Mouse (Mus musculus): ENCODE results near the gene Mat2a. TPM values are rescaled to one million over a fixed set of nuclear protein-coding genes. Genes with fewer than 3 reads are reported as not detected.

Mat2a gene
- polyA plus RNA-seq, 1 experiment from 2014 or later: 265 TPM

DNA sequence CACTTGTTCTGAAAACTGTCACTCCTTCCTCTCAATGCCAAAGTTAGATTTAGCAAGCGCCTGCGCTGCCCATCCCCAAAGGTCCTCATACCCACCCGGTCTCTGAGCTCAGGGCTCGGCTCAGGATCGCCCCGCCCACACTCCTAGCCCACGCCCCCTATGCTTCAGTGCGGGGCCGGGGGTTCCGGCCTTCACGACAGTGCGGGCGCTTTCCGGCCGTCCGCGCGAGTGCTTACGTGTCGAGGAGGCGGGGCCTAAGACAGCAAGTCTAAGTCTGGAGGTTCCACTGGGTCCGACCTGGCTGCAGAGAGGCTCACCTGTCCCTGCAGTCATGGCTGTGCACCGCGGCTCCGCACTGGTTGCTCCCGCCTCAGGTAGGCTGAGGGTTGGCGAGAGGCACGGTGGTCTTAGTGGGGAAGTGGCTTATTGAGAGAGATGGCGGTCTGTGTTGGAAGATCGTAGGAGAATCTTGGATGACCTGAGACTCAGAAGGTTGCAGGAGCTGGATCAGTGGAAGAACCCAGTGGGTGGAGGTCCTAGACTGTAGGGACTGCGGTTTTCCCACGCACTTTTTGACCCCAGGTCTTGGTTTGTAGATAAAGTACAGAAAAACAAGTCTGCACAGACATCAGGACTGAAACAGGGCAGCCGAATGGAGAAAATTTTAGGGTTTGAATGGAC is 25.1 kb downstream of the Mat2a start, which contains the start of gene Ggcx:
TSS of gene Ggcx (plus strand) at position 233 of the 681 bp plus-strand sequence.
- H3K9ac ChIP-seq (ENCODE audit: low read length): peak within 1 kb of the TSS; percentile 91
- peak within 1 kb of the TSS; percentile 82 to 91 for H3K4me3 ChIP-seq (ENCODE audit: control insufficient read depth in 1 of 2, insufficient read depth in 1 of 2, low read depth in 1 of 2, low read length in 2 of 2)
- H3K9me3 ChIP-seq (ENCODE audit: control insufficient read depth, low read length): no peaks in the 10 kb centered on the region
- H3K27ac ChIP-seq (replicated peaks in 1 of 2; ENCODE audit: control insufficient read depth in 1 of 2, insufficient read depth in 1 of 2, low read depth in 2 of 2, low read length in 2 of 2): peak within 1 kb of the TSS; percentile 74
- H3K36me3 ChIP-seq (ENCODE audit: control insufficient read depth, insufficient read depth, low read length): peaks cover 23% of the 10 kb centered on the region
- peak within 1 kb of the TSS; percentile 83 for H3K4me2 ChIP-seq (ENCODE audit: low read length)
- WGBS: 2% methylated on average over 33 of the region's 33 CpGs
- peak; percentile 91 for ATAC-seq (ENCODE audit: insufficient number of reproducible peaks, insufficient read depth, low FRiP score, low read depth)
- H3K4me1 ChIP-seq (ENCODE audit: control insufficient read depth in 2 of 2, insufficient read depth in 2 of 2, low read length in 2 of 2): peaks cover 3 to 15% of the 10 kb centered on the region in 2 experiments; a peak in 3 of 4 replicates
- no peaks in the 10 kb centered on the region for H3K27me3 ChIP-seq (ENCODE audit: control insufficient read depth, insufficient read depth, low read length)

GRCm38 (mm10) chr6:72410518-72410917 is 28.8 kb downstream of the Mat2a start:
- no peak overlapping the region for H3K9ac ChIP-seq (ENCODE audit: low read length)
- H3K4me2 ChIP-seq (ENCODE audit: low read length): no peak overlapping the region
- H3K27ac ChIP-seq (replicated peaks in 1 of 2; ENCODE audit: control insufficient read depth in 1 of 2, insufficient read depth in 1 of 2, low read depth in 2 of 2, low read length in 2 of 2): no peak overlapping the region
- no peaks in the 10 kb centered on the region for H3K9me3 ChIP-seq (ENCODE audit: control insufficient read depth, low read length)
- peaks cover 0 to 11% of the 10 kb centered on the region in 2 experiments; a peak in 2 of 4 replicates for H3K4me1 ChIP-seq (ENCODE audit: control insufficient read depth in 2 of 2, insufficient read depth in 2 of 2, low read length in 2 of 2)
- no peak overlapping the region for H3K4me3 ChIP-seq (ENCODE audit: control insufficient read depth in 1 of 2, insufficient read depth in 1 of 2, low read depth in 1 of 2, low read length in 2 of 2)
- 79% methylated on average over 7 of the region's 7 CpGs for WGBS
- no peaks in the 10 kb centered on the region for H3K27me3 ChIP-seq (ENCODE audit: control insufficient read depth, insufficient read depth, low read length)
- no peak for ATAC-seq (ENCODE audit: insufficient number of reproducible peaks, insufficient read depth, low FRiP score, low read depth)
- no peaks in the 10 kb centered on the region for H3K36me3 ChIP-seq (ENCODE audit: control insufficient read depth, insufficient read depth, low read length)

GRCm38 (mm10) chr6:72410003-72410402 is 29.4 kb downstream of the Mat2a start:
- 14% methylated on average over 1 of the region's 1 CpGs for WGBS
- ATAC-seq (ENCODE audit: insufficient number of reproducible peaks, insufficient read depth, low FRiP score, low read depth): no peak
- no peak overlapping the region for H3K4me3 ChIP-seq (ENCODE audit: control insufficient read depth in 1 of 2, insufficient read depth in 1 of 2, low read depth in 1 of 2, low read length in 2 of 2)
- no peak overlapping the region for H3K4me2 ChIP-seq (ENCODE audit: low read length)
- H3K27me3 ChIP-seq (ENCODE audit: control insufficient read depth, insufficient read depth, low read length): no peaks in the 10 kb centered on the region
- H3K4me1 ChIP-seq (ENCODE audit: control insufficient read depth in 2 of 2, insufficient read depth in 2 of 2, low read length in 2 of 2): peaks cover 0 to 6% of the 10 kb centered on the region in 2 experiments; a peak in 2 of 4 replicates
- no peak overlapping the region for H3K9ac ChIP-seq (ENCODE audit: low read length)
- H3K9me3 ChIP-seq (ENCODE audit: control insufficient read depth, low read length): no peaks in the 10 kb centered on the region
- no peak overlapping the region for H3K27ac ChIP-seq (replicated peaks in 1 of 2; ENCODE audit: control insufficient read depth in 1 of 2, insufficient read depth in 1 of 2, low read depth in 2 of 2, low read length in 2 of 2)
- H3K36me3 ChIP-seq (ENCODE audit: control insufficient read depth, insufficient read depth, low read length): no peaks in the 10 kb centered on the region

DNA sequence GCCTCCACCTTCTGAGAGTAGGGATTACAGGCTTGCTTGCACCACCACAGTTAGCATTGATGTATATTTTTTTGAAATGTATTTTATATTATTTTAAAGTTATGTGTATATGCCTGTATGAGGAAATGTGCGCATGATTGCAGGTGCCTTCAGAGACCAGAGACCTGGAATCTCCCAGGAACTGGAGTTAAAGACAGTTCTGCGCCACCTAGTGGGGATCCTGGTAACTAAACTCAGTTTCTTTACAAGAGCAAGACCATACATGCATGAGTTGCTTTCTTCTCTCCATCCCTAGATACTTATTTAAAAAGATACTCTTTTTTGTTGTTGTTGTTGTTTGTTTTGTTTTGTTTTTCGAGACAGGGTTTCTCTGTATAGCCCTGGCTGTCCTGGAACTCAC is 29.8 kb downstream of the Mat2a start:
- Histone ChIP-seq H3K9ac (ENCODE audit: low read length) (no peak overlapping the region), H3K4me1 (ENCODE audit: control insufficient read depth in 2 of 2, insufficient read depth in 2 of 2, low read length in 2 of 2) (peaks cover 0 to 3% of the 10 kb centered on the region in 2 experiments; a peak in 1 of 4 replicates), H3K4me3 (ENCODE audit: control insufficient read depth in 1 of 2, insufficient read depth in 1 of 2, low read depth in 1 of 2, low read length in 2 of 2) (no peak overlapping the region), H3K36me3 (ENCODE audit: control insufficient read depth, insufficient read depth, low read length) (no peaks in the 10 kb centered on the region), H3K9me3 (ENCODE audit: control insufficient read depth, low read length) (no peaks in the 10 kb centered on the region), H3K27ac (replicated peaks in 1 of 2; ENCODE audit: control insufficient read depth in 1 of 2, insufficient read depth in 1 of 2, low read depth in 2 of 2, low read length in 2 of 2) (no peak overlapping the region), H3K4me2 (ENCODE audit: low read length) (no peak overlapping the region), H3K27me3 (ENCODE audit: control insufficient read depth, insufficient read depth, low read length) (no peaks in the 10 kb centered on the region)
- no peak for ATAC-seq (ENCODE audit: insufficient number of reproducible peaks, insufficient read depth, low FRiP score, low read depth)
- 13% methylated on average over 3 of the region's 3 CpGs for WGBS

DNA sequence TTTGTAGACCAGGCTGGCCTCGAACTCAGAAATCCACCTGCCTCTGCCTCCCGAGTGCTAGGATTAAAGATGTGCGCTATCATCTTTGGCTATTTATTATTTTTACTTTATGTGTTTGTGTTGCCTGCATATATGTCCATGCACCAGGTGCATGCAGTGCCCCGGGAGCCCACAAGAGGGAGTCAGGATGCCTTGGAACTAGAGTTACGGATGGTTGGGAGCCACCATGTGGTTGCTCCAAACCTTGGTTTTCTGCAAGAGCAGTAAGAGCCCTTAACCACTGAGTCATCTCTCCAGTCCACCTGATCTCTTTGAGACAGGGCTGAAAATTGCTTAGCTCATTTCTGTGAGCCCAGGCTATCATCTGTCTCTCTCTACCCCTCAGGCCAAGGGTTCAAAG is 32.2 kb downstream of the Mat2a start:
- Histone ChIP-seq H3K9me3 (ENCODE audit: control insufficient read depth, low read length) (no peaks in the 10 kb centered on the region), H3K27ac (replicated peaks in 1 of 2; ENCODE audit: control insufficient read depth in 1 of 2, insufficient read depth in 1 of 2, low read depth in 2 of 2, low read length in 2 of 2) (no peak overlapping the region), H3K4me3 (ENCODE audit: control insufficient read depth in 1 of 2, insufficient read depth in 1 of 2, low read depth in 1 of 2, low read length in 2 of 2) (no peak overlapping the region), H3K9ac (ENCODE audit: low read length) (no peak overlapping the region), H3K4me1 (ENCODE audit: control insufficient read depth in 2 of 2, insufficient read depth in 2 of 2, low read length in 2 of 2) (no peaks in the 10 kb centered on the region), H3K36me3 (ENCODE audit: control insufficient read depth, insufficient read depth, low read length) (no peaks in the 10 kb centered on the region), H3K4me2 (ENCODE audit: low read length) (no peak overlapping the region), H3K27me3 (ENCODE audit: control insufficient read depth, insufficient read depth, low read length) (no peaks in the 10 kb centered on the region)
- WGBS: 5% methylated on average over 5 of the region's 5 CpGs
- ATAC-seq (ENCODE audit: insufficient number of reproducible peaks, insufficient read depth, low FRiP score, low read depth): 0 out of 2 replicates have a peak, but pooled peaks have one; percentile 17

- 75% methylated on average over 7 of the region's 7 CpGs for WGBS
- H3K4me1 ChIP-seq (ENCODE audit: control insufficient read depth in 2 of 2, insufficient read depth in 2 of 2, low read length in 2 of 2): no peaks in the 10 kb centered on the region
- H3K27ac ChIP-seq (replicated peaks in 1 of 2; ENCODE audit: control insufficient read depth in 1 of 2, insufficient read depth in 1 of 2, low read depth in 2 of 2, low read length in 2 of 2): no peak overlapping the region
- H3K4me3 ChIP-seq (ENCODE audit: control insufficient read depth in 1 of 2, insufficient read depth in 1 of 2, low read depth in 1 of 2, low read length in 2 of 2): no peak overlapping the region
- H3K9ac ChIP-seq (ENCODE audit: low read length): no peak overlapping the region
- no peak overlapping the region for H3K4me2 ChIP-seq (ENCODE audit: low read length)
- no peaks in the 10 kb centered on the region for H3K27me3 ChIP-seq (ENCODE audit: control insufficient read depth, insufficient read depth, low read length)
- ATAC-seq (ENCODE audit: insufficient number of reproducible peaks, insufficient read depth, low FRiP score, low read depth): no peak
- H3K9me3 ChIP-seq (ENCODE audit: control insufficient read depth, low read length): no peaks in the 10 kb centered on the region
- no peaks in the 10 kb centered on the region for H3K36me3 ChIP-seq (ENCODE audit: control insufficient read depth, insufficient read depth, low read length)
Measured at GRCm38 (mm10) chr6:72405356-72405755, 34.0 kb downstream of the Mat2a start.

DNA sequence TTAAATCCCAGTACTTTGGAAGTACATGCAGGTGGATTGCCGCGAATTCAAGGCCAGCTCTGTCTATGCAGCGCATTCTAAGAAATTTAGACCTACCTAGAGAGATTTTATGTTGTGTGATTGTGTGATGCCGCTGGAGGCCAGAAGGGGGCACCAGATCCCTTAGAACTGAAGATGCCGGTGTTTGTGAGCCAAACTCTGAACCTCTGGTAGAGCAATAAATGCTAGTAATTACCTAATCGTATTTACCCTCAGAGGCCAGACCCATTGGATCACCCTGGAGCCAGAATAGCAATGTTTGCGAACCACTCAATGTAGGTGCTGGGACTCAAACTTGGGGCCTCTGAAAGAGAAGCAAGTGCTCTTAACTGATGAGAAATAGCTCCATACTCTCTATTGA is 37.5 kb downstream of the Mat2a start:
- Histone ChIP-seq H3K36me3 (ENCODE audit: control insufficient read depth, insufficient read depth, low read length) (no peaks in the 10 kb centered on the region), H3K4me3 (ENCODE audit: control insufficient read depth in 1 of 2, insufficient read depth in 1 of 2, low read depth in 1 of 2, low read length in 2 of 2) (no peak overlapping the region), H3K27me3 (ENCODE audit: control insufficient read depth, insufficient read depth, low read length) (no peaks in the 10 kb centered on the region), H3K4me2 (ENCODE audit: low read length) (no peak overlapping the region), H3K4me1 (ENCODE audit: control insufficient read depth in 2 of 2, insufficient read depth in 2 of 2, low read length in 2 of 2) (no peaks in the 10 kb centered on the region), H3K27ac (replicated peaks in 1 of 2; ENCODE audit: control insufficient read depth in 1 of 2, insufficient read depth in 1 of 2, low read depth in 2 of 2, low read length in 2 of 2) (no peak overlapping the region), H3K9ac (ENCODE audit: low read length) (no peak overlapping the region), H3K9me3 (ENCODE audit: control insufficient read depth, low read length) (no peaks in the 10 kb centered on the region)
- no peak for ATAC-seq (ENCODE audit: insufficient number of reproducible peaks, insufficient read depth, low FRiP score, low read depth)
- WGBS: 23% methylated on average over 7 of the region's 7 CpGs

GRCm38 (mm10) chr6:72399967-72400366 is 39.4 kb downstream of the Mat2a start:
- H3K36me3 ChIP-seq (ENCODE audit: control insufficient read depth, insufficient read depth, low read length): no peaks in the 10 kb centered on the region
- H3K9ac ChIP-seq (ENCODE audit: low read length): no peak overlapping the region
- H3K27ac ChIP-seq (replicated peaks in 1 of 2; ENCODE audit: control insufficient read depth in 1 of 2, insufficient read depth in 1 of 2, low read depth in 2 of 2, low read length in 2 of 2): no peak overlapping the region
- no peak overlapping the region for H3K4me2 ChIP-seq (ENCODE audit: low read length)
- H3K4me1 ChIP-seq (ENCODE audit: control insufficient read depth in 2 of 2, insufficient read depth in 2 of 2, low read length in 2 of 2): no peaks in the 10 kb centered on the region
- H3K4me3 ChIP-seq (ENCODE audit: control insufficient read depth in 1 of 2, insufficient read depth in 1 of 2, low read depth in 1 of 2, low read length in 2 of 2): no peak overlapping the region
- no peak for ATAC-seq (ENCODE audit: insufficient number of reproducible peaks, insufficient read depth, low FRiP score, low read depth)
- no peaks in the 10 kb centered on the region for H3K9me3 ChIP-seq (ENCODE audit: control insufficient read depth, low read length)
- no peaks in the 10 kb centered on the region for H3K27me3 ChIP-seq (ENCODE audit: control insufficient read depth, insufficient read depth, low read length)
- WGBS: 59% methylated on average over 2 of the region's 2 CpGs

All from heart, embryonic 14.5 days (tissue).